Mouse (Mus musculus): ENCODE data around the gene Ddx39b.

The Ddx39b gene

GRCm38 (mm10) chr17:35245731-35246623 is 4.4 kb downstream of the Ddx39b start:
- peak in 1 of 2 experiments; percentile 59 for DNase-seq

- DNase-seq, result peak in 1 of 2 experiments; percentile 22
These were observed 5.6 kb downstream of the Ddx39b start for GRCm38 (mm10) chr17:35247144-35247543.

GRCm38 (mm10) chr17:35248986-35249385 is 7.4 kb downstream of the Ddx39b start:
- no peak for DNase-seq

GRCm38 (mm10) chr17:35249451-35250197 is 8.1 kb downstream of the Ddx39b start:
- DNase-seq, result peak in 1 of 2 experiments; percentile 56

- DNase-seq, result peak in 1 of 2 experiments; percentile 17
These were observed 9.0 kb downstream of the Ddx39b start for GRCm38 (mm10) chr17:35250348-35251120.

GRCm38 (mm10) chr17:35251162-35251719 is 9.7 kb downstream of the Ddx39b start:
- no peak for DNase-seq

GRCm38 (mm10) chr17:35251981-35252380 is 10.4 kb downstream of the Ddx39b start:
- no peak for DNase-seq

GRCm38 (mm10) chr17:35252619-35253292 is 11.2 kb downstream of the Ddx39b start:
- peak in 1 of 2 experiments; percentile 27 for DNase-seq

- peak in 1 of 2 experiments; percentile 18 for DNase-seq
These were observed 11.9 kb downstream of the Ddx39b start for GRCm38 (mm10) chr17:35253293-35254093.

GRCm38 (mm10) chr17:35254241-35255098 is 12.9 kb downstream of the Ddx39b start:
- peak; percentile 82 to 86 for DNase-seq

- no peak for DNase-seq
These were observed 13.8 kb downstream of the Ddx39b start for GRCm38 (mm10) chr17:35255301-35255700.

- no peak for DNase-seq
These were observed 14.2 kb downstream of the Ddx39b start for GRCm38 (mm10) chr17:35255704-35256103.

GRCm38 (mm10) chr17:35257378-35257777 is 15.8 kb downstream of the Ddx39b start:
- DNase-seq, result no peak

GRCm38 (mm10) chr17:35257824-35258491 is 16.4 kb downstream of the Ddx39b start:
- peak; percentile 96 for DNase-seq

- peak in 1 of 2 experiments; percentile 57 for DNase-seq
These were observed 17.2 kb downstream of the Ddx39b start for GRCm38 (mm10) chr17:35258492-35259478.

GRCm38 (mm10) chr17:35259621-35260020 is 18.1 kb downstream of the Ddx39b start:
- DNase-seq, result no peak

- no peak for DNase-seq
These were observed 20.1 kb downstream of the Ddx39b start for GRCm38 (mm10) chr17:35261651-35262050.

Measured in kidney, postnatal 4 days (tissue).